Mouse (Mus musculus) forebrain, embryonic 11.5 days (tissue): ENCODE results near the gene Dstn. TPM values are rescaled to one million over a fixed set of nuclear protein-coding genes. Genes with fewer than 3 reads are reported as not detected.

Experiments
- ATAC-seq: fragments of 200-750 bp; cut with Nextera tagmentation; replicated peaks from 2 replicates; pipeline ENCODE4 v1.8.0; 2017; ENCODE audit warnings: moderate TSS enrichment; ENCODE audit not compliant: low FRiP score
- DNase-seq: peaks from one replicate; pipeline ENCODE4 v3.0.0-alpha.2; 2017; ENCODE audit warnings: low spot score
- H3K27ac ChIP-seq: fragments of 300-500 bp; sonication (generic); 2 replicates; pipeline ENCODE4 v1.5.1; 2014; ENCODE audit warnings: low read depth, low read length
- H3K27me3 ChIP-seq: fragments of 300-500 bp; sonication (generic); 2 replicates; pipeline ENCODE4 v1.6.1; 2014; ENCODE audit warnings: mild to moderate bottlenecking, low read length, mixed read lengths; ENCODE audit not compliant: control insufficient read depth, insufficient read depth
- H3K36me3 ChIP-seq: fragments of 300-500 bp; sonication (generic); 2 replicates; pipeline ENCODE4 v1.6.1; 2014; ENCODE audit warnings: mild to moderate bottlenecking, low read length, moderate library complexity, mixed read lengths; ENCODE audit not compliant: control insufficient read depth, insufficient read depth
- H3K4me1 ChIP-seq: fragments of 300-500 bp; sonication (generic); replicated peaks from 2 replicates; pipeline ENCODE4 v1.6.1; 2014; ENCODE audit warnings: low read length, mixed read lengths; ENCODE audit not compliant: control insufficient read depth, insufficient read depth
- H3K4me2 ChIP-seq: fragments of 300-500 bp; sonication (generic); 2 replicates; pipeline ENCODE4 v1.6.1; 2014; ENCODE audit warnings: low read depth, mild to moderate bottlenecking, low read length, moderate library complexity, mixed read lengths; ENCODE audit not compliant: severe bottlenecking
- H3K4me3 ChIP-seq: fragments of 300-500 bp; sonication (generic); 2 replicates; pipeline ENCODE4 v1.5.1; 2014; ENCODE audit warnings: low read depth, low read length
- H3K9ac ChIP-seq: fragments of 300-500 bp; sonication (generic); 2 replicates; pipeline ENCODE4 v1.6.1; 2014; ENCODE audit warnings: low read length
- H3K9me3 ChIP-seq: fragments of 300-500 bp; sonication (generic); 2 replicates; pipeline ENCODE4 v1.6.1; 2016; ENCODE audit warnings: low read length, mixed read lengths; ENCODE audit not compliant: control insufficient read depth
- WGBS: fragments of 180-500 bp; shearing (Covaris S2); extraction: QIAGEN DNeasy Blood & Tissue Kit; methylation state at CpG from one replicate; pipeline ENCODE4 v1.1.7; 2014; 5-methylcytosine and 5-hydroxymethylcytosine counted together
- polyA plus RNA-seq: library from polyadenylated mRNA; unstranded; fragments of >200 nt; fragmentation: Nextera tagmentation; extraction: Ambion mirVana; gene quantifications from 2 replicates; pipeline ENCODE4 v1.2.1, GENCODE M21; 2014

The Dstn gene
- polyA plus RNA-seq, 1 experiment from 2014 or later, result 369 TPM

GRCm38 (mm10) chr2:143978444-143979147, 63.5 kb downstream of the Dstn start:
- H3K9ac ChIP-seq, result no peak overlapping the region
- H3K36me3 ChIP-seq, result no peaks in the 10 kb centered on the region
- H3K27me3 ChIP-seq, result no peaks in the 10 kb centered on the region
- no peak overlapping the region for H3K4me3 ChIP-seq
- WGBS, result 94% methylated on average over 8 of the region's 8 CpGs
- H3K4me1 ChIP-seq, result no peaks in the 10 kb centered on the region
- no peaks in the 10 kb centered on the region for H3K9me3 ChIP-seq
- no peak overlapping the region for H3K27ac ChIP-seq
- DNase-seq (no peak), ATAC-seq (no peak)
- H3K4me2 ChIP-seq, result no peak overlapping the region

GRCm38 (mm10) chr2:143980781-143981398, 65.8 kb downstream of the Dstn start:
- Histone ChIP-seq H3K4me3 (no peak overlapping the region), H3K27ac (no peak overlapping the region), H3K36me3 (no peaks in the 10 kb centered on the region), H3K4me2 (no peak overlapping the region), H3K4me1 (no peaks in the 10 kb centered on the region), H3K27me3 (no peaks in the 10 kb centered on the region), H3K9me3 (no peaks in the 10 kb centered on the region), H3K9ac (no peak overlapping the region)
- DNase-seq (peak; percentile 79), ATAC-seq (peak; percentile 84)
- WGBS, result 34% methylated on average over 6 of the region's 6 CpGs

GRCm38 (mm10) chr2:143982152-143982551, 67.0 kb downstream of the Dstn start:
- Histone ChIP-seq H3K4me2 (no peak overlapping the region), H3K9ac (no peak overlapping the region), H3K36me3 (no peaks in the 10 kb centered on the region), H3K27ac (no peak overlapping the region), H3K27me3 (no peaks in the 10 kb centered on the region), H3K9me3 (no peaks in the 10 kb centered on the region), H3K4me3 (no peak overlapping the region), H3K4me1 (no peaks in the 10 kb centered on the region)
- ATAC-seq (no peak), DNase-seq (no peak)
- WGBS, result 82% methylated on average over 4 of the region's 4 CpGs

GRCm38 (mm10) chr2:143982901-143983300, 67.8 kb downstream of the Dstn start:
- Histone ChIP-seq H3K4me2 (no peak overlapping the region), H3K9me3 (no peaks in the 10 kb centered on the region), H3K27ac (no peak overlapping the region), H3K4me3 (no peak overlapping the region), H3K4me1 (no peaks in the 10 kb centered on the region), H3K9ac (no peak overlapping the region), H3K36me3 (no peaks in the 10 kb centered on the region), H3K27me3 (no peaks in the 10 kb centered on the region)
- WGBS, result 68% methylated on average over 3 of the region's 3 CpGs
- no peak for DNase-seq
- no peak for ATAC-seq

- Histone ChIP-seq H3K4me2 (no peak overlapping the region), H3K4me1 (no peaks in the 10 kb centered on the region), H3K9ac (no peak overlapping the region), H3K27ac (no peak overlapping the region), H3K36me3 (no peaks in the 10 kb centered on the region), H3K9me3 (no peaks in the 10 kb centered on the region), H3K27me3 (no peaks in the 10 kb centered on the region), H3K4me3 (no peak overlapping the region)
- ATAC-seq (no peak), DNase-seq (no peak)
- 66% methylated on average over 2 of the region's 2 CpGs for WGBS
Measured at GRCm38 (mm10) chr2:143983482-143983881, 68.4 kb downstream of the Dstn start.

GRCm38 (mm10) chr2:143987485-143987884, 72.4 kb downstream of the Dstn start:
- Histone ChIP-seq H3K4me3 (no peak overlapping the region), H3K9me3 (no peaks in the 10 kb centered on the region), H3K4me2 (no peak overlapping the region), H3K36me3 (no peaks in the 10 kb centered on the region), H3K27ac (no peak overlapping the region), H3K9ac (no peak overlapping the region), H3K27me3 (no peaks in the 10 kb centered on the region), H3K4me1 (no peaks in the 10 kb centered on the region)
- DNase-seq, result no peak
- ATAC-seq, result no peak
- WGBS, result 83% methylated on average over 2 of the region's 2 CpGs

GRCm38 (mm10) chr2:143988016-143988415, 72.9 kb downstream of the Dstn start:
- Histone ChIP-seq H3K27ac (no peak overlapping the region), H3K36me3 (no peaks in the 10 kb centered on the region), H3K27me3 (no peaks in the 10 kb centered on the region), H3K4me1 (no peaks in the 10 kb centered on the region), H3K4me3 (no peak overlapping the region), H3K9ac (no peak overlapping the region), H3K9me3 (no peaks in the 10 kb centered on the region), H3K4me2 (no peak overlapping the region)
- ATAC-seq (no peak), DNase-seq (no peak)
- 86% methylated on average over 3 of the region's 3 CpGs for WGBS

- WGBS, result 32% methylated on average over 1 of the region's 1 CpGs
Measured at GRCm38 (mm10) chr2:143990997-143991396, 75.9 kb downstream of the Dstn start.

More at GRCm38 (mm10) chr2:143990997-143991396, 75.9 kb downstream of the Dstn start:
- Histone ChIP-seq H3K4me3 (no peak overlapping the region), H3K4me2 (no peak overlapping the region), H3K9me3 (no peaks in the 10 kb centered on the region), H3K27ac (no peak overlapping the region), H3K9ac (no peak overlapping the region), H3K4me1 (no peaks in the 10 kb centered on the region), H3K36me3 (no peaks in the 10 kb centered on the region), H3K27me3 (no peaks in the 10 kb centered on the region)
- no peak for ATAC-seq
- no peak for DNase-seq
